ENCODE assay signal across 9 mouse cellular contexts in genomic region chr7:112678418-112679170, GRCm38 (mm10). TPM values are rescaled to one million over a fixed set of nuclear protein-coding genes. Genes with fewer than 3 reads are reported as not detected.
DNase-seq lines count a peak whose midpoint lies in the region; ATAC-seq and TF ChIP-seq lines count a peak whose summit lies in the region.
"Had no signal": no experiment of that assay in that cellular context is flagged by ENCODE, and none has a peak within 500 bp of the region (broad histone marks: within the 10 kb centered on the region; RNA-seq: fewer than 3 reads in every experiment).

No protein-coding gene starts in this region.

- peak; percentile 34 for TF ChIP-seq CTCF in heart, adult 2 months (IDR thresholded peaks at IDR 0.05)

- under 1% methylated on average over 44 of the region's 44 CpGs for WGBS in heart, adult 2 months
- WGBS in liver, embryonic 12.5 days (ENCODE audit: insufficient replicate concordance): 1% methylated on average over 37 of the region's 44 CpGs
- WGBS in neural tube, embryonic 11.5 days: under 1% methylated on average over 44 of the region's 44 CpGs

- H3K4me3 ChIP-seq in heart, adult 2 months: peak overlapping the region; percentile 85
- H3K4me3 ChIP-seq in liver, embryonic 12.5 days: peak overlapping the region; percentile 62
- H3K4me3 ChIP-seq in neural tube, embryonic 11.5 days (ENCODE audit: low read depth, low read length): peak overlapping the region; percentile 95

- intact Hi-C loops in heart, adult 2 months (cut with DNase I): loop anchor here (2.0 to 5.0 kb wide), 3 partner anchors 18 to 211 kb away; no protein-coding TSS in a partner anchor

- H3K36me3 ChIP-seq in heart, adult 2 months (ENCODE audit: control insufficient read depth, insufficient read depth, low read length): no peaks in the 10 kb centered on the region
- no peaks in the 10 kb centered on the region for H3K36me3 ChIP-seq in liver, embryonic 12.5 days
- no peaks in the 10 kb centered on the region for H3K36me3 ChIP-seq in neural tube, embryonic 11.5 days (ENCODE audit: control insufficient read depth, insufficient read depth, low read length)

- H3K27me3 ChIP-seq in heart, adult 2 months (ENCODE audit: control insufficient read depth, insufficient read depth, low read length): no peaks in the 10 kb centered on the region
- H3K27me3 ChIP-seq in liver, embryonic 12.5 days (replicated peaks): peaks cover 80% of the 10 kb centered on the region
- no peaks in the 10 kb centered on the region for H3K27me3 ChIP-seq in neural tube, embryonic 11.5 days (ENCODE audit: control insufficient read depth, insufficient read depth, low read length)

- peaks cover 3% of the 10 kb centered on the region; the same call in 1 of the 2 replicates for H3K4me1 ChIP-seq in heart, adult 2 months (ENCODE audit: control insufficient read depth, insufficient read depth, low read length)
- H3K4me1 ChIP-seq in liver, embryonic 12.5 days: peaks cover 8% of the 10 kb centered on the region
- H3K4me1 ChIP-seq in neural tube, embryonic 11.5 days (ENCODE audit: control insufficient read depth, insufficient read depth, low read length): peaks cover 11% of the 10 kb centered on the region

- TF ChIP-seq EP300 in heart, adult 2 months (IDR thresholded peaks at IDR 0.05; ENCODE audit: insufficient read depth, low read depth, low read length): no peak

- H3K9me3 ChIP-seq in liver, embryonic 12.5 days (replicated peaks): 0 out of 2 replicates have a peak, but pooled peaks cover 2% of the 10 kb centered on the region
- H3K9me3 ChIP-seq in neural tube, embryonic 11.5 days (ENCODE audit: control insufficient read depth, low read length): no peaks in the 10 kb centered on the region

- no peaks in the 10 kb centered on the region for H3K79me2 ChIP-seq in heart, adult 2 months (replicated peaks; ENCODE audit: control insufficient read depth, insufficient read depth, low read length)

- peak overlapping the region; percentile 66 for H3K9ac ChIP-seq in heart, adult 2 months (ENCODE audit: low read depth, low read length)
- H3K9ac ChIP-seq in liver, embryonic 12.5 days: peak overlapping the region; percentile 39; the same call in 1 of the 2 replicates
- H3K9ac ChIP-seq in neural tube, embryonic 11.5 days (ENCODE audit: low read length): peak overlapping the region; percentile 75

- H3K27ac ChIP-seq in heart, adult 2 months: peak overlapping the region; percentile 98
- peak overlapping the region; percentile 56 for H3K27ac ChIP-seq in liver, embryonic 12.5 days
- peak overlapping the region; percentile 49; the same call in 1 of the 2 replicates for H3K27ac ChIP-seq in neural tube, embryonic 11.5 days (ENCODE audit: low read depth, low read length)

- DNase-seq in right cerebral cortex, adult 2 months (ENCODE audit: low spot score in 2 of 2): peak; percentile 34 to 36
- DNase-seq in right cerebral cortex, adult 18-20 months: no peak
- peak; percentile 81 for DNase-seq in embryo, embryonic 11 days
- peak; percentile 71 to 73 for DNase-seq in heart, adult 2 months
- DNase-seq in kidney, adult 11 months: peak; percentile 66
- peak; percentile 77 for DNase-seq in neural tube, embryonic 11.5 days (ENCODE audit: low spot score)
- no peak for DNase-seq in T-cell, adult 2 months (ENCODE audit: low spot score)

- TF ChIP-seq POLR2A in heart, adult 2 months (IDR thresholded peaks at IDR 0.05; ENCODE audit: insufficient read depth, low read depth, low read length): peak; percentile 53

- peak overlapping the region; percentile 71 for H3K4me2 ChIP-seq in liver, embryonic 12.5 days
- H3K4me2 ChIP-seq in neural tube, embryonic 11.5 days (ENCODE audit: low read depth): peak overlapping the region; percentile 81

- ATAC-seq in liver, embryonic 12.5 days: no peak
- ATAC-seq in neural tube, embryonic 11.5 days (ENCODE audit: insufficient read depth, low FRiP score, low TSS enrichment): no peak; the same call in none of the 2 replicates

RNA-seq across cellular contexts. Expression of gene Tead1, which starts 0.5 kb away (rescaled TPM):
- 100 to 1,000 TPM; 169 to 195 TPM for total RNA-seq in heart, adult 2 months (2021)
- polyA plus RNA-seq in heart, adult 2 months (2012; rRNA removed): 39.5 and 67.4 TPM in 2 replicates
- 4.7 and 5.2 TPM in 2 replicates for polyA plus RNA-seq in liver, embryonic 12.5 days (2016; fragmentation: Nextera tagmentation; extraction: Ambion mirVana)
- 11.9 and 13.2 TPM in 2 replicates for polyA plus RNA-seq in neural tube, embryonic 11.5 days (2014; fragmentation: Nextera tagmentation; extraction: Ambion mirVana)
- total RNA-seq: MEL had no signal

Comparison
In these comparisons a context has a peak if more than half of its experiments do, and no peak if none do; other contexts are left out.
1. DNase-seq: peak in right cerebral cortex, adult 2 months (2 of 2), embryo, embryonic 11 days (single experiment), heart, adult 2 months (2 of 2), kidney, adult 11 months (single experiment) and neural tube, embryonic 11.5 days (single experiment); none in right cerebral cortex, adult 18-20 months (single experiment) and T-cell, adult 2 months (single experiment).
2. Peak in every context shown above with its lines, with median percentiles within 50 percentile points of each other: H3K27ac ChIP-seq, H3K4me3 ChIP-seq and H3K9ac ChIP-seq.